Comparison of ENCODE assay signal across 18 mouse cellular contexts in genomic region chrX:68146165-68146564, GRCm38 (mm10).
DNase-seq lines count a peak whose midpoint lies in the region; ATAC-seq lines count a peak whose summit lies in the region.
"Had no signal": no experiment of that assay in that cellular context is flagged by ENCODE, and none has a peak within 500 bp of the region (broad histone marks: within the 10 kb centered on the region; RNA-seq: fewer than 3 reads in every experiment).

No protein-coding gene starts in this region.

- no peak for ATAC-seq in monocyte, adult 5-6 weeks (replicated peaks; ENCODE audit: insufficient number of reproducible peaks, low FRiP score, low TSS enrichment, poor library complexity, severe bottlenecking)
- ATAC-seq: forebrain, embryonic 15.5 days; Patski had no signal

- DNase-seq in layer of hippocampus, adult 9-11 months = peak; percentile 1
- DNase-seq in layer of hippocampus, adult 11-12 months (ENCODE audit: low spot score) = no peak
- DNase-seq in 3T3-L1 (ENCODE audit: low read depth, low spot score) = peak; percentile 13
- DNase-seq in NIH3T3 (ENCODE audit: low read depth) = peak; percentile 3
- no peak for DNase-seq in heart, postnatal 4 days
- DNase-seq: adrenal gland, postnatal 10 days; adrenal gland, postnatal 36 days; cerebellum, adult 11 months; cerebellum, adult 2 months; cerebellum, adult 9-11 months; cerebellum, postnatal 25 days; gastrocnemius, postnatal 10 days; gastrocnemius, postnatal 36 days; heart, adult 2 months; heart, postnatal 14 days had no signal

Comparison
In these comparisons a context has a peak if more than half of its experiments do, and no peak if none do; other contexts are left out.
1. DNase-seq: peak in layer of hippocampus, adult 9-11 months (single experiment), 3T3-L1 (single experiment) and NIH3T3 (single experiment); none in layer of hippocampus, adult 11-12 months (single experiment) and heart, postnatal 4 days (single experiment).